In the genomic region with DNA sequence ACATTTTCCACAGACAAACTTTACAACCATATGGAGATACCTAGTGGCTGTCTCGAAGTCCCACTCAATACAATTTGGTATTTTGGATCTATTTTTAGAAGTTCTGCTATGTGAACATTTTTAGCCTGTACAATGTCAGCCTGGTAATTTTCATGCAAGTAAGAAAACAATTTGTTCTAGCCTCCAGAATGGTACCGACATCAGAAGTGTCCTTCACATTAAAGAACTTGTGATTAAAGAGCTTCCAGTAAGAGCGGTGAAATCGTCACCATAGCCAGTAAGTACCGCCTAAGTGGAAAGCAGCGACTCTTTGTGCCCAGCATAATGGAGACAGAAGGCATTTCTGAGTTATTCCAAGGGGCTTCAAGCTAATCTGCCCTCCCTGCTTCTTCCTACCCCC, we compare ENCODE assay signal across 12 mouse cellular contexts.
"Had no signal": no experiment of that assay in that cellular context is flagged by ENCODE, and none has a peak within 500 bp of the region (broad histone marks: within the 10 kb centered on the region; RNA-seq: fewer than 3 reads in every experiment).

No protein-coding gene starts in this region.

- H3K36me3 ChIP-seq: kidney, embryonic 15.5 days; limb, embryonic 13.5 days; midbrain, embryonic 12.5 days; neural tube, embryonic 13.5 days; stomach, embryonic 15.5 days had no signal

- H3K4me1 ChIP-seq: neural tube, embryonic 13.5 days; stomach, embryonic 15.5 days had no signal

- H3K27me3 ChIP-seq: kidney, embryonic 15.5 days; limb, embryonic 13.5 days; midbrain, embryonic 12.5 days; neural tube, embryonic 13.5 days; stomach, embryonic 15.5 days had no signal

- H3K27ac ChIP-seq: kidney, embryonic 15.5 days; limb, embryonic 13.5 days; liver, embryonic 14.5 days; midbrain, embryonic 12.5 days; neural tube, embryonic 13.5 days; stomach, embryonic 15.5 days had no signal

- H3K9ac ChIP-seq: kidney, embryonic 15.5 days; limb, embryonic 13.5 days; liver, embryonic 14.5 days; midbrain, embryonic 12.5 days; neural tube, embryonic 13.5 days; stomach, embryonic 15.5 days had no signal

- H3K4me3 ChIP-seq: kidney, embryonic 15.5 days; limb, embryonic 13.5 days; midbrain, embryonic 12.5 days; neural tube, embryonic 13.5 days; stomach, embryonic 15.5 days had no signal

- H3K9me3 ChIP-seq: kidney, embryonic 15.5 days; limb, embryonic 13.5 days; midbrain, embryonic 12.5 days; neural tube, embryonic 13.5 days; stomach, embryonic 15.5 days had no signal

- DNase-seq: kidney, postnatal 14 days; lung, adult 2 months; lung, postnatal 10 days; right cerebral cortex, postnatal 14 days; thymus, postnatal 36 days had no signal

- H3K4me2 ChIP-seq: kidney, embryonic 15.5 days; limb, embryonic 13.5 days; midbrain, embryonic 12.5 days; neural tube, embryonic 13.5 days; stomach, embryonic 15.5 days had no signal

- ATAC-seq: midbrain, embryonic 16.5 days had no signal
